Mouse (Mus musculus) thymus, adult 18-20 months (tissue): ENCODE measurements around the gene H2afj.
A peak's percentile ranks its signal among the peaks of the same experiment; 100 is the strongest.

Source experiments
- DNase-seq, 2 experiments: peaks; one replicate each; pipeline ENCODE4 v3.0.0; 2022; ENCODE audit warnings: mixed read lengths in 2 of 2

H2afj gene

DNA sequence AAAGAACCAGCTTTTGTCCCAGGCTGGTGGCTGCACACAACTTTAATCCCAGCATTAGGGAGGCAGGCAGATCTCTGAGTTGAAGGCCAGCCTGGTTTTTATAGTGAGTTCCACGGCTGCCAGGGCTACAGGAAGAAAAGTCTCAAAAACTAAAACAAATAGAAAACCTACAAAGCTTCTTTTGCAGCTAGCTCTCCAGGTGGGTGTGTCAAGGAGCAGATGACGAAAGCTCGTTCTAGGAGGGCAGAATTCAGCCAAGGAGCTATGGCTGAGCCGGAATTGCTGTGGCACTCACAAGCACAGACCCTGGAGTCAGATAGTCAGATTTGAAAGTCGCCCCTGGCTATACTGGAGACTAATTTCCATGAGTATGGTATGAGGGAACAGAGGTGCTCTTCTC, 1.2 kb upstream of the H2afj start:
- no peak for DNase-seq

DNA sequence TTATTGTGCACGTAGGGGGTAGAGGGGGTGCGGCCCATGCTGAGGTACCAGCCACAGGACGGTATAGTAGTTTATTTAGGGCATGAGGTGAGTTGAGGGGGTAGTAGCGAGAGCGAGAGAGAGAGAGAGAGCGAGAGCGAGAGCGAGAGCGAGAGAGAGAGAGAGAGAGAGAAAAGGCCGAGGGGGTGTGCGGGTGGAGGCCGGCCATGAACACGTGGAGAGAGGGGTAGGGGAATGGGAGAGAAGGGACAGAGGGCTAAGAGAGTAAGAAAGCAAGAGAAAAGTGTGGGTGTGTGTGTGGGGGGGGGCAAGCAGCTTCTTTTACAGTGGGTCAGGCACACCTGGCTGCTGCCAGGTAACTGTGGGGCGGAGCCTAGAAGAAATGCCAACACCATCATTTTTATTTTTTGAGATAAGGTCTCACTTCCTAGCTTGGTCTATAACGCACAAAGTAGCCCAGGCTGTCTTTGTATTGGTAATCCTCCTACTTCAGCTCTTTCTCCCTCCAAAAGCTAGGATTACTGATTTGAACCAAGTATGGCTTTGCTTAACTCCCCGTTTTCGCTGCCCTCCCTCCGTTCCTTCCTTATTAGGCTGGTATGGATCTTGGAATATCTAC, 540 bp upstream of the H2afj start:
- no peak for DNase-seq

- DNase-seq, result peak in 1 of 2 experiments; percentile 28
Observed at GRCm38 (mm10) chr6:136808631-136809046, 595 bp downstream of the H2afj start.

DNA sequence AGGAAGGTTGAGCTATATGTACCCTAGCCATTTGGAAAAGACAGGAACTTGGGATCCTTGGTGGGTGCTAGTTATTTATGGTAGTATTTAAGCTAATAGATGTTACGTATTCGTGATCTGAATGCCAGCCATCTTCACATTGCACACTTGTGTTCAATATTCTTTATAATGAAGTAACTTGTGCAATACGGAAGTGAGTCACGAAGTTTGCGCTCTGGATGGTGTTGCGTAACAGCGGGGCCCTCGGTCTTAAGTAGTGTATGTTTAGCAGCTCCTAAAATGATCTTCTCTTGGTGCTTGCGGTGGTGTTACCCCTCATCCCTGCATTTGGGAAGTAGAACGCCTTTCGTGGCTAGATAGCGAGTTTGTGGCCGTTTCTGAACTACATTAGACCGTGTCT, 1.0 kb downstream of the H2afj start:
- DNase-seq, result no peak

DNA sequence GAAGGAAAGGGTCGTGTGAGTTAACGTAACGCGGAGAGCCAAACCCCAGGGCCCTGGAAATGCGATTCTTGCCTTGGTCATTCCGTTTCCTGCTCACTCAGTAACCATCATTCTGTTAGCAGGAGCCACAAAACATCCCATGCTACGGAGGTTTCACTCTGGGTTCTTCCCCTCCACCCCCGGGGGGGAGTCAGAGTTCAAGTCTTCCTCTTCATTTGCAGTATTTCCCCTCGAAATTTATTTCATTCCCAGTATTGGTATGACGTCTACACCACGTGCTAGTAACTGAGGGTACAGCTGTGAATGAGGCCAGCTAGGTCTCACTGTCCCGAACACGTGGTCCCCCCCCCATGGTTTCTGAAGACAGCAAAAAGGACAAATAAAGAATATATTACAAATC, 1.6 kb downstream of the H2afj start:
- no peak for DNase-seq

DNA sequence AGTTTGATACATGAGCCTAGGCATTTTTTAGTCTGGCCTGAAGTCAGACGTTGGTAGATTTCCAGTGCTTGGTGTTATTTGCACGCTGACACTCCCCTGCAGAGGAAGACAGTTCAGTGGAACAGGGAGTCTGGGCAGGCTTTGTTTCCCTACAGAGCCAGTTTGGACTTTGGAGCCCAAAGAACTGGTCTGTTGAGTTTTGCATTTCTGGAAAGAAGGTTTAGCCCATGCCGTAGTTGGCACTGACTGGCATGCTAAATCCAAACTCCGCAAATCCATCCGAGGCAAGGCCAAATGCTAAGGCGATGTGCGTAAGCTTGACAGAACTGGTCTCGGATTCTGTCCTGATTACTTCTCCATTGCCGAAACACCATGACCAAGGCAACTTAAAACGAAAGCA, 3.2 kb downstream of the H2afj start:
- no peak for DNase-seq

- DNase-seq, result no peak
Observed at GRCm38 (mm10) chr6:136813117-136813516, 5.1 kb downstream of the H2afj start.

DNA sequence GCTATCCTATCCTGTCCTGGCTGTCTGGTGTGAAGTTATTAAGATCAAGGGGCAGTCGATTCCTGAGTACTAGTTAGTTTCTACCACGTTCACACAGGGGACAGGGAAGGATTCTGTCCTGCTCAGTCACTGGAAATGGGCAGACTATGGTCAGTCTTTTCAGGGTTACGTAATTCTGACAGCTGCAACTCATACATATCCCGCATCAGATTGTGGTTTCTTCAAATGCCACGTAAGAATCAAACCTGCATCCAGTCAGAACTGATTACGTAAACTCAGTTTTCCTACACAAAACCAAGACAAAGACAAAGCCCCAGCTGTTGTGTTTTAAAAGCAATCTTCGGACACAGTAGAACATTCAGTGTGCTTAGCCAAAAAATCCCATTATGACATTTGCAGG, 7.3 kb downstream of the H2afj start:
- no peak for DNase-seq

DNA sequence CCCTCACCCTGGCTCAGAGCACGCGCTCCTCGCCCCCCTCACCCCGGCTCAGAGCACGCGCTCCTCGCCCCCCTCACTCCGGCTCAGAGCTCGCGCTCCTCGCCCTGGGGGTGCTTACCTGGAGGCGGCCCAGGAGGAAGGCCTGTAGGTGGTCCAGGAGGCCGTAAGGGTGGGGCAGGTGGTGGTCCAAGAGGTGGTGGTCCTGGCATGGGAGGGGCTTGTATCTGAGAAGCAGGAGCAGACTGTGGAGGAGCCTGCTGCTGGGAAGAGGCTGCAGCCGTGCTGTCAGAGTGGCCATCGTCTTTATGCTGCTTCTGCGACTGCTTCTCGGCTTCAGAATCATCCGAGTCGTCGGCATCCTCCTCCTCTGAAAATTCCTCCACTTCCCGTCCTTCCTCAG, 8.8 kb downstream of the H2afj start:
- DNase-seq, result no peak

- DNase-seq, result no peak
Observed at GRCm38 (mm10) chr6:136817549-136817948, 9.5 kb downstream of the H2afj start.

- no peak for DNase-seq
Observed at GRCm38 (mm10) chr6:136820381-136820780, 12.3 kb downstream of the H2afj start.

GRCm38 (mm10) chr6:136821086-136821485, 13.0 kb downstream of the H2afj start:
- no peak for DNase-seq

DNA sequence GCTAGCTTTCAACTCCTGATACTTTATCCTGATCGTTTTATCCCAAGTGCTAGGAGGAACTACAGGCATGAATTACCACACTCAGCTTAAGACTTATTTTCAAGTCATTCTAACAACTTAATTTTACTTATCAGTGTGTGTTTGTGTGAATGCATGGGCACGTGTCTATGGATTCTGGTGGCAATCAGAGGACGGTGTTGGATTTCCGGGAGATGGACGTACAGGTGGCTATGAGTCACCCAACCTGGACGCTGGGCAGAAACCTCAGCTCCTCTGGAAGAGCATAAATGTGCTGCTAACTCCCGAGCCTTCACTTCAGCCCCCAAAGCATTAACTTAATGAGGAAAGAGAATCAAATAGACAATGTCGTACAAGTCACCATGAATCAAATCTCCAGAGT, 16.9 kb downstream of the H2afj start:
- no peak for DNase-seq

DNA sequence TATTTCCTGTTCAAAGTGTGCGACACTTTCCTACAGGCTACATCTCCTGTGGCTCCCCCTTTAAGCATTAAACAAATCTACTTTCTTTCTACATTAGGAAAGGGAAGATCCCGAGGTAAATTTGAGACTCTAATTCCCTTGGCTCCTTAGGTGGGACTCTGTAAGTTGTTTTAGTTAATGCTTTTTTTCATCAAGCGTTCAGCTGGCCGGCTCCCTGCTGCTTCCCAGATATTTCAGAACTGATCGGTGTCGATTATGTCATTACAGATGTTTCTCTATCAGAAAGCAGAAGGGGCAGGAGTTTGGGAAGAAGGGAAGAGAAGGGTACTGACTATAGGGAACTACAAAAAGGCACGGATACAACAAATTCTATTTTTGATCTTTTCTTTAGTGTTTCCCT, 19.1 kb downstream of the H2afj start:
- no peak for DNase-seq

GRCm38 (mm10) chr6:136827516-136827880, 19.5 kb downstream of the H2afj start, which contains the start of gene BC049715:
Gene BC049715 (plus strand): TSS chr6:136827626.
- no peak for DNase-seq

DNA sequence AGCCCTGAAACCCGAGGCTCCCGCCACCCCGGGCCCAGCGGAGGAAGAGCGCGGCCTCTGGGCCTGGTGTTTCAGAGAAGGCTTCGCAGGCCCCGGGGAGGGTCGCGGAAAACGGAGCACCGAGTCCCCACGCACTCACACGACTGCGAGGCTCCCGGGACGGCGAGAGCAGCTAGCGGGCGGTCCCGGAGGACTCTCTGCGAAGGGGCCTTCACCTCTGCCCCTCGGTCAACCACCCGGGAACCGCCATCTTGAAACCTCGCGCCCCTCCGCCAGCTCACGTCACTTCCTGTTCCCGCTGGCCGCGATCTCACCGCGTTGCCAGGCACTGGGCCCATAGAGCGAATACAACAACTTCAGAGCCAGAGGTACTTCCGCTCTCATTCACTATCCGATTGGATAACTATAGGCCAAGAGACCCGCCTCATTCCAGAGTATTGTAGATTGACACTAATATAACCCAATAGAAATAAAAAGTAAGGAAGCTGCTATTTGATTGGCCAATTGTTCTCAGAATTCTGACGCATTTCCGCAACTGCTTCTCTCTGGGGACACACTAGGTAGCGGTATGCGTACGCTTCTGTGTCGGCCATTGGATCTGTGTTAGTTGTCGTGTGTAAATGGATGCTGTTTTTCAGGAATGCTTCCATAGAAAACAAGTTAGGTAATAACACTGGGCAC, 20.0 kb downstream of the H2afj start, which contains the start of gene Wbp11:
Wbp11 (minus strand) TSS at position 353 of the 681 bp plus-strand sequence.
- DNase-seq, result peak; percentile 90 to 95

- DNase-seq, result no peak
Observed at GRCm38 (mm10) chr6:136828681-136829080, 20.6 kb downstream of the H2afj start.

- peak in 1 of 2 experiments; percentile 42 for DNase-seq
Observed at GRCm38 (mm10) chr6:136831712-136832111, 23.7 kb downstream of the H2afj start.

GRCm38 (mm10) chr6:136835352-136835751, 27.3 kb downstream of the H2afj start, which contains the start of gene Smco3:
Gene Smco3 (minus strand): TSS chr6:136835452.
- DNase-seq, result no peak

- DNase-seq, result no peak
Observed at GRCm38 (mm10) chr6:136837323-136837722, 29.3 kb downstream of the H2afj start.

DNA sequence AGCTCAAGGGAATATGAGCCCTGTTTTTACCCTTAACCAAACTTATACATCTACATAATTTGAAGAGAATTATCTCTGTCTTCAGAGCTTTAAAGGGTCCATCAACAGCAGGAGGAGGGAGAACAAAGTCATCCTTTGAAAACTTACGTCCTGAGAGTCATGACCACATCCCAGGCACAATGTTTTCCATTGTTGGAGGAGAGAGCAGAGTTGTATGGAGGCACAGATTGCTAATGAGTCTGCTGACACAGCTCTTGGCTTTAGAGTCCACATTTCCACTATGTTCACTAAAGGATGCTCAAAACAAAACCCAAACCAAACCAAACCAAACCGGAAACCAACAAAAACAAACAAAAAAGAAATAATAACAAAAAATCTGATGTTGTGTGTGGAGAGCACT, 36.9 kb downstream of the H2afj start:
- no peak for DNase-seq

DNA sequence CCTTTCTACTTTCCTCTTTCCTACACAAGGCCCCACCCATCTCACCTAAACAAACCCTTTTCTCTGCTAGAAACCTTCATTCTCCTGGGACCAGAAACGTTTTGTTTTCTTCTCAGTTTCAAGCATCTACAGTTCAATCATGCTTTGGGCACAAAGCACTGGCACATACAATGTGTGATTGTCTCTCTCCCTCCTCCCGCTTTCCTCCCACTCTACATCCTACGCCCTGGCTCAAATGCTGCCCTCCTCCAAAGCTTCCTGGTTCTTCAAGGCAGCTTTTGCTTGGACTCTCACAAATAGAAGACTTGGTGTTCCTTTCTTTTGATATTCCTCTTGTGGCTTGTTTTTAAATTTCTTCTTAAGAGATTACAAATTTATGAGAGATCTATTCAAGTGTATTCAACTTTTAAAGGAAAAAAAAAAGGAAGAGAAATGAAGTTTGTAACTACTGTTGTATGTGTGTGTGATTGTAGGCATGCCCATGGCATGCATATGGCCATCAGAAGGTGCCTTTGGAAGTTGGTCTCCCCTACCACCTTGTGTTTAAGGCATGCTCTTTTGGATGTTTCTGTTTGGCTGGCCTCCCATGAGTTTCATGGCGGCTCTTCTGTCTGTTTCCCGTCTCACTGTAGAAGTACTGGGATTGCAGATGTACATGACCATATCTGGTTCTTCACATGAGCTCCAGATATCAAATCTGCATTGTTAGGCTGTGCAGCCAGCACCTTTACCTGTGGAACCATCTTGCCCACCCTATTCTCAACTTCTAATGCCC, 37.8 kb downstream of the H2afj start:
- DNase-seq, result no peak

GRCm38 (mm10) chr6:136847267-136847666, 39.2 kb downstream of the H2afj start:
- no peak for DNase-seq

DNA sequence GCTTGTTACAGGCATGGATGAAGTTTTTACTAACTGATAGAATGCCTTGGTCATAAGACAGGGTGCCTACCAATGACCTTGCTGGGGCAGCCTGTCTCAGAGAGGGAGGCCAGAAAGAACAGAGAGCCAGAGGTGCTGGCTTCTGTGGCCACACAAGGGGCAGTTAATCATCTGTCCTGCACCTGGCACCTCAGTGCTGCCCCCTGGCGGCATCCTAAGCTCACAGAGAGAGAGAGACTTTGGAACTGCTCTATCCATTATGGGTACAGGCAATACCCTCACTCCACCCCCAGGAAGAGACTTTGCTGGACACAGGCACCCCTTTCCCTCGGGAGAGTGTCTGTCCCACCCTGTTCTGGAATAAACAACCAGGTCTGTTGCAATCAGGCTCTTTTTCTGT, 39.7 kb downstream of the H2afj start:
- DNase-seq, result peak in 1 of 2 experiments; percentile 34
